Mouse (Mus musculus) intestine, embryonic 15.5 days (tissue): ENCODE results near the gene Nol7. TPM values are rescaled to one million over a fixed set of nuclear protein-coding genes. Genes with fewer than 3 reads are reported as not detected.

Experiments
- ATAC-seq: fragments of 200-750 bp; cut with Nextera tagmentation; 2 replicates; pipeline ENCODE4 v1.8.0; 2017; ENCODE audit warnings: moderate TSS enrichment, moderate library complexity
- H3K27ac ChIP-seq: fragments of 300-500 bp; sonication (generic); 2 replicates; pipeline ENCODE4 v1.5.1; 2015; ENCODE audit warnings: mild to moderate bottlenecking, inconsistent platforms
- H3K27me3 ChIP-seq: fragments of 300-500 bp; sonication (generic); replicated peaks from 2 replicates; pipeline ENCODE4 v1.6.1; 2015; ENCODE audit warnings: inconsistent platforms
- H3K36me3 ChIP-seq: fragments of 300-500 bp; sonication (generic); 2 replicates; pipeline ENCODE4 v1.6.1; 2015; ENCODE audit warnings: inconsistent platforms
- H3K4me1 ChIP-seq: fragments of 300-500 bp; sonication (generic); replicated peaks from 2 replicates; pipeline ENCODE4 v1.6.1; 2015; ENCODE audit warnings: inconsistent platforms
- H3K4me2 ChIP-seq: fragments of 300-500 bp; sonication (generic); replicated peaks from 2 replicates; pipeline ENCODE4 v1.6.1; 2015; ENCODE audit warnings: mild to moderate bottlenecking, inconsistent platforms
- H3K4me3 ChIP-seq: fragments of 300-500 bp; sonication (generic); replicated peaks from 2 replicates; pipeline ENCODE4 v1.5.1; 2015; ENCODE audit warnings: inconsistent platforms
- H3K9ac ChIP-seq: fragments of 300-500 bp; sonication (generic); 2 replicates; pipeline ENCODE4 v1.6.1; 2015; ENCODE audit warnings: inconsistent platforms
- H3K9me3 ChIP-seq: fragments of 300-500 bp; sonication (generic); 2 replicates; pipeline ENCODE4 v1.6.1; 2016; ENCODE audit warnings: inconsistent platforms
- WGBS: fragments of 180-500 bp; shearing (Covaris S2); methylation state at CpG from one replicate; pipeline ENCODE4 v1.1.7; 2015; 5-methylcytosine and 5-hydroxymethylcytosine counted together
- polyA plus RNA-seq: library from polyadenylated mRNA; unstranded; fragments of >200 nt; fragmentation: Nextera tagmentation; extraction: Ambion mirVana; gene quantifications from 2 replicates; pipeline ENCODE4 v1.2.1, GENCODE M21; 2015

Nol7 gene
- polyA plus RNA-seq, result 141 and 150 TPM in 2 replicates

DNA sequence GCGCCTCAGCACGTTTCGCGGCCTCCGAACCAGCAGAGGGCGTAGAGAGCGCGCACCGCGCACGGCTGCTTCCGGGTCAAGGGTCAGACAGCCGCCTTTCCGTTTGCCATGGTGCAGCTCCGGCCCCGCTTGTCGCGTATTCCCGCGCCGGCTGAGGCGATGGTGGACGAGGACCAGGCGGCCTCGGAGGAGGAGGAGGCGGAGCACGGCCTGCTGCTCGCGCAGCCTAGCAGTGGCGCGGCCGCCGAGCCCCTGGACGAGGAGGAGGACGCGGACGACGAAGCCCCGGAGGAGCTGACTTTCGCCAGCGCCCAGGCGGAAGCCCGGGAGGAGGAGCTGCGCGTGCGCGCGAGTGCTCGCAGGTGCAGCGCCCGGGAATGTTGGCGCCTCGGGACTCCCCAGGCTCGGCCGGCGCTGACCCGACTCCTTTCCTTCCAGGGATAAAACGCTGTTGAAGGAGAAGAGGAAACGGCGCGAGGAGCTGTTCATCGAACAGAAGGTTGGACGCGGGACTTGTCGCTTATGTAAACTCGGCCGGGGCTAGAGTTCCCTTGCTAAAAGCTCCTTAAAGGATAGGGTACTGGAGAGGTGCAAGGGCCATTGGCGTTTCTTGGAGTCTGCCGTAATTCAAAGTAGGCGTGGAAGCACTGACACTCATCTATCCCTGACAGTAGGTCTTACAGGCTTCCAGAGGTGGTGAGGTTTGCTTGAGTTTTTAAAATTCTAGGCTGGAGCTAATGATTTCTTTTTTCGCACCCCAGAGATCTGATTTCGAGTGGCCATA is at the start of gene Nol7:
Gene Nol7, plus strand, starts transcription at position 94 of the 784 bp plus-strand sequence.
- Histone ChIP-seq H3K27me3 (no peaks in the 10 kb centered on the region), H3K4me1 (peaks cover 8% of the 10 kb centered on the region; the same call in 1 of the 2 replicates), H3K27ac (peak within 1 kb of the TSS; percentile 96), H3K9me3 (no peaks in the 10 kb centered on the region), H3K36me3 (peaks cover 9% of the 10 kb centered on the region; the same call in 1 of the 2 replicates), H3K9ac (peak within 1 kb of the TSS; percentile 92), H3K4me3 (peak within 1 kb of the TSS; percentile 87), H3K4me2 (peak within 1 kb of the TSS; percentile 68)
- 1% methylated on average over 72 of the region's 72 CpGs for WGBS
- peak; percentile 97 for ATAC-seq

- WGBS, result 86% methylated on average over 8 of the region's 8 CpGs
- H3K4me3 ChIP-seq, result no peak overlapping the region
- no peaks in the 10 kb centered on the region for H3K9me3 ChIP-seq
- no peaks in the 10 kb centered on the region for H3K27me3 ChIP-seq
- no peaks in the 10 kb centered on the region; the same call in 1 of the 2 replicates for H3K4me1 ChIP-seq
- ATAC-seq, result no peak
- no peak overlapping the region for H3K9ac ChIP-seq
- no peaks in the 10 kb centered on the region for H3K36me3 ChIP-seq
- H3K27ac ChIP-seq, result no peak overlapping the region
- no peak overlapping the region for H3K4me2 ChIP-seq
These were observed 48.8 kb upstream of the Nol7 start for GRCm38 (mm10) chr13:43349376-43349775.

GRCm38 (mm10) chr13:43350489-43351169 is 47.6 kb upstream of the Nol7 start:
- no peak overlapping the region for H3K4me3 ChIP-seq
- no peaks in the 10 kb centered on the region for H3K36me3 ChIP-seq
- H3K27me3 ChIP-seq, result no peaks in the 10 kb centered on the region
- H3K27ac ChIP-seq, result no peak overlapping the region
- 62% methylated on average over 9 of the region's 9 CpGs for WGBS
- no peak for ATAC-seq
- H3K4me2 ChIP-seq, result no peak overlapping the region
- no peak overlapping the region for H3K9ac ChIP-seq
- H3K4me1 ChIP-seq, result no peaks in the 10 kb centered on the region; the same call in 1 of the 2 replicates
- H3K9me3 ChIP-seq, result no peaks in the 10 kb centered on the region

- ATAC-seq, result no peak
- no peaks in the 10 kb centered on the region for H3K36me3 ChIP-seq
- no peak overlapping the region for H3K4me3 ChIP-seq
These were observed 44.8 kb upstream of the Nol7 start for GRCm38 (mm10) chr13:43353356-43353755.

GRCm38 (mm10) chr13:43354362-43354761 is 43.8 kb upstream of the Nol7 start:
- no peak overlapping the region for H3K4me3 ChIP-seq
- 36% methylated on average over 12 of the region's 12 CpGs for WGBS
- H3K9ac ChIP-seq, result no peak overlapping the region
- H3K9me3 ChIP-seq, result no peaks in the 10 kb centered on the region
- H3K27ac ChIP-seq, result no peak overlapping the region
- no peaks in the 10 kb centered on the region for H3K27me3 ChIP-seq
- no peak overlapping the region for H3K4me2 ChIP-seq
- no peaks in the 10 kb centered on the region; the same call in 1 of the 2 replicates for H3K4me1 ChIP-seq
- H3K36me3 ChIP-seq, result no peaks in the 10 kb centered on the region
- no peak for ATAC-seq

More at GRCm38 (mm10) chr13:43353356-43353755, 44.8 kb upstream of the Nol7 start:
- H3K4me2 ChIP-seq, result no peak overlapping the region
- H3K9ac ChIP-seq, result no peak overlapping the region
- 46% methylated on average over 4 of the region's 4 CpGs for WGBS
- H3K4me1 ChIP-seq, result no peaks in the 10 kb centered on the region; the same call in 1 of the 2 replicates
- H3K27me3 ChIP-seq, result no peaks in the 10 kb centered on the region
- H3K27ac ChIP-seq, result no peak overlapping the region
- no peaks in the 10 kb centered on the region for H3K9me3 ChIP-seq

- Histone ChIP-seq H3K4me3 (no peak overlapping the region), H3K9ac (no peak overlapping the region), H3K4me1 (no peaks in the 10 kb centered on the region), H3K27me3 (no peaks in the 10 kb centered on the region), H3K36me3 (no peaks in the 10 kb centered on the region), H3K4me2 (no peak overlapping the region), H3K9me3 (no peaks in the 10 kb centered on the region), H3K27ac (no peak overlapping the region)
- WGBS, result 86% methylated on average over 14 of the region's 14 CpGs
- no peak for ATAC-seq
These were observed 41.7 kb upstream of the Nol7 start for GRCm38 (mm10) chr13:43356346-43357125.

DNA sequence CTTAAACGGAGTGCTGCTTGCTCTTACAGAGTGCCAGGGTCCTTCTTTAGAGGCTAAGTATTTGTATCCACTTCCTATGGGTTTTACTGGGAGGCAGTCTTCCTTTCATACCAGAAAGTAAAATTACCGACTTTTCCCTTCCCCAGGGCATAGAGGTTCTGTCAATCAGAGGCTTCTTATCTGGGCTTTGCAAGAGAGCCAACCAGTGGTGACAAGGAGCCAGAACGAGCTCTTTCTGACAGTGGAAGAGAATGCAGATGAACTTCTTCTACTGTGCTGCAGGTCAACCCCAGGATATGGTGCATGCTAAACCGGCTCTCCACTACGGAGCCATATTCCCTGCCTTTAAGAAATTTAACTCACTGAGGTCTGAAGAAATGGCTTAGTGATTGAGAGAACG is 37.7 kb upstream of the Nol7 start:
- H3K4me3 ChIP-seq, result no peak overlapping the region
- no peak overlapping the region for H3K4me2 ChIP-seq
- whole genome bisulfite sequencing, result 67% methylated on average over 6 of the region's 6 CpGs
- no peak overlapping the region for H3K9ac ChIP-seq
- H3K9me3 ChIP-seq, result no peaks in the 10 kb centered on the region
- no peaks in the 10 kb centered on the region for H3K27me3 ChIP-seq
- no peak for ATAC-seq
- no peaks in the 10 kb centered on the region for H3K36me3 ChIP-seq
- no peak overlapping the region for H3K27ac ChIP-seq
- H3K4me1 ChIP-seq, result 0 out of 2 replicates have a peak, but pooled peaks cover 2% of the 10 kb centered on the region

- H3K9ac ChIP-seq, result no peak overlapping the region
- H3K27ac ChIP-seq, result no peak overlapping the region
- 0 out of 2 replicates have a peak, but pooled peaks cover 5% of the 10 kb centered on the region for H3K4me1 ChIP-seq
- no peak overlapping the region for H3K4me3 ChIP-seq
- WGBS, result 74% methylated on average over 9 of the region's 9 CpGs
- no peak overlapping the region for H3K4me2 ChIP-seq
- no peaks in the 10 kb centered on the region for H3K9me3 ChIP-seq
- ATAC-seq, result no peak
- H3K36me3 ChIP-seq, result no peaks in the 10 kb centered on the region
- H3K27me3 ChIP-seq, result no peaks in the 10 kb centered on the region
These were observed 35.8 kb upstream of the Nol7 start for GRCm38 (mm10) chr13:43362353-43362752.

DNA sequence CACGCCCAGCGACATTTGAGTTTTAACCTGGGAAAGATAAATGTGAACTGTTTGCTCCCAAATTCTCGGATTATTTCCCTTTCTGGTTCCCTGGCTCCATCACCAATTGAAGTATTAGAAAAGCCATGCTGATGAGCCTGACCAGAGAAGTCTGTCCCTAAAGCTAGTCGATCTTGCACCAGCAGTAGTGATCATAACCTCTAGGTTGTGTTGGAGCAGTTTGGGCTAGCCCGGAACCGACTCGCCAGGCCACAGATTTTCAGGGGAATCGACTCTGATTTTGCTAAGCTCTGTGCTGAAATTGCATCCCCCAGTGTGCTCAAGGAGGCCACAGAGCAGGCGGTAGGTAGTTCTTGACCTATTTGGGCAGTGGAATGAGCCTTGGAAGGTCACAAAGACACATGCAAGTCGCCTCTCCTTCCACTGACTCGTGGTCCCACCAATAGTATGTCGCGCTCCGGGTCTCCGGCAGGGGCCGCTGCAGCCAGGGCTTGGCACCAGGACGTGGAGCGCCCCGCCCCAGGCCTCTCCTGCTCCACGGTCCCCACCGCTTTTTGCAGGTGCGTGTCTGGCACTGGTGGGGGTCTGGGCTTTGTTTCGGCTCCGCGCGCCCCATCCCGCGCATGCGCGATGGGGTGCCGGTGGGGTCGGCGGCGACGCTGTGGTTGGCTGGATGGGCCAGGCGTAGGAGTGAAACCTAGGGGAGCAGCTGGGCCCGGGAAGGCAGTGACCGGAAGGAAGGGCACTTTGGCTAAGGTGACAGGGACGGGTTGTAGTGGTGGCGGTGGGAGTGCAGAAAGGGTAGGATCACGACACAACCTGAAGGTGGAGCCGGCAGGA is 33.0 kb upstream of the Nol7 start, which contains the start of gene Sirt5:
Gene Sirt5, plus strand, starts transcription at position 512 of the 840 bp plus-strand sequence.
- Histone ChIP-seq H3K27me3 (no peaks in the 10 kb centered on the region), H3K4me3 (peak within 1 kb of the TSS; percentile 66), H3K4me2 (peak within 1 kb of the TSS; percentile 85), H3K9ac (peak within 1 kb of the TSS; percentile 68), H3K27ac (peak within 1 kb of the TSS; percentile 48; the same call in 1 of the 2 replicates), H3K4me1 (0 out of 2 replicates have a peak, but pooled peaks cover 5% of the 10 kb centered on the region), H3K9me3 (no peaks in the 10 kb centered on the region), H3K36me3 (no peaks in the 10 kb centered on the region)
- WGBS, result 15% methylated on average over 42 of the region's 42 CpGs
- ATAC-seq, result peak; percentile 97

GRCm38 (mm10) chr13:43365825-43366184 is 32.4 kb upstream of the Nol7 start:
- H3K36me3 ChIP-seq, result no peaks in the 10 kb centered on the region
- H3K9ac ChIP-seq, result peak overlapping the region; percentile 68
- WGBS, result 7% methylated on average over 11 of the region's 11 CpGs
- H3K4me3 ChIP-seq, result peak overlapping the region; percentile 66
- H3K4me1 ChIP-seq, result 0 out of 2 replicates have a peak, but pooled peaks cover 5% of the 10 kb centered on the region
- no peaks in the 10 kb centered on the region for H3K27me3 ChIP-seq
- H3K4me2 ChIP-seq, result peak overlapping the region; percentile 85
- no peaks in the 10 kb centered on the region for H3K9me3 ChIP-seq
- ATAC-seq, result peak; percentile 57; the same call in 1 of the 2 replicates
- peak overlapping the region; percentile 48; the same call in 1 of the 2 replicates for H3K27ac ChIP-seq

GRCm38 (mm10) chr13:43370063-43370462 is 28.1 kb upstream of the Nol7 start:
- 0 out of 2 replicates have a peak, but pooled peaks cover 4% of the 10 kb centered on the region for H3K4me1 ChIP-seq
- H3K4me2 ChIP-seq, result no peak overlapping the region
- no peaks in the 10 kb centered on the region for H3K9me3 ChIP-seq
- H3K27me3 ChIP-seq, result no peaks in the 10 kb centered on the region
- 56% methylated on average over 6 of the region's 6 CpGs for WGBS
- no peak overlapping the region for H3K4me3 ChIP-seq
- H3K27ac ChIP-seq, result no peak overlapping the region
- ATAC-seq, result no peak
- no peak overlapping the region for H3K9ac ChIP-seq
- H3K36me3 ChIP-seq, result peaks cover 12% of the 10 kb centered on the region
